Mouse (Mus musculus): ENCODE measurements at regions not wholly inside any gene's neighbourhood (a gene's known extent, or its start where the extent isn't known, plus 50 kb on each side); places are given as distances from the start of the nearest gene placed in this dataset. TPM values are rescaled to one million over a fixed set of nuclear protein-coding genes. Genes with fewer than 3 reads are reported as not detected.
"Not testable (repeated sequence)": the region's sequence is repeated elsewhere in the genome, so short reads cannot be mapped to it uniquely, and the experiment has no call there.

DNA sequence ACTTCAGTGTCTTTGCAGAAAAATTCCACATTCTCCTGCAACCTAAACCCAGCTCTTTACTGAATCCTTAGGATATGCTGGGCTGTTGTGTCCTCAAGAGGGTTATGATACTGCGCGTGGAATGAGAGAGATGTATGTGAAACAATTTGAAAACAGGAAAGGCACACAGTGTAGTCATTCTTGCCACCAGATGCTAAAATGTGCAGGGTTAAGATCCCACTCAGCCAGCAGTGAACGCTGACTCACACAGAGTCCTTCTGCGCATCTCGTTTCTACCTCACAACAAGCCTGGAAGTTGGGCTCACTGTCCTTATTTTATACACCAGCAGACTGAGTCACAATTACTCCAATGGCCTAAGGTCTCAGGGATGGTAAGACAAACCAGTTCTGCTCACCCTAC is 59.9 kb upstream of the Max start:
- peaks cover 33% of the 10 kb centered on the region for H3K27me3 ChIP-seq
- H3K9me3 ChIP-seq: no peaks in the 10 kb centered on the region
- H3K4me1 ChIP-seq: peaks cover 13% of the 10 kb centered on the region
- 74% methylated on average over 5 of the region's 5 CpGs for WGBS
- H3K9ac ChIP-seq: no peak overlapping the region
- no peaks in the 10 kb centered on the region for H3K36me3 ChIP-seq
- no peak overlapping the region for H3K4me3 ChIP-seq
- ATAC-seq (ENCODE audit: insufficient number of reproducible peaks, insufficient read depth, low FRiP score, low TSS enrichment, low read depth): no peak
- H3K27ac ChIP-seq: no peak overlapping the region
- H3K4me2 ChIP-seq: no peak overlapping the region

DNA sequence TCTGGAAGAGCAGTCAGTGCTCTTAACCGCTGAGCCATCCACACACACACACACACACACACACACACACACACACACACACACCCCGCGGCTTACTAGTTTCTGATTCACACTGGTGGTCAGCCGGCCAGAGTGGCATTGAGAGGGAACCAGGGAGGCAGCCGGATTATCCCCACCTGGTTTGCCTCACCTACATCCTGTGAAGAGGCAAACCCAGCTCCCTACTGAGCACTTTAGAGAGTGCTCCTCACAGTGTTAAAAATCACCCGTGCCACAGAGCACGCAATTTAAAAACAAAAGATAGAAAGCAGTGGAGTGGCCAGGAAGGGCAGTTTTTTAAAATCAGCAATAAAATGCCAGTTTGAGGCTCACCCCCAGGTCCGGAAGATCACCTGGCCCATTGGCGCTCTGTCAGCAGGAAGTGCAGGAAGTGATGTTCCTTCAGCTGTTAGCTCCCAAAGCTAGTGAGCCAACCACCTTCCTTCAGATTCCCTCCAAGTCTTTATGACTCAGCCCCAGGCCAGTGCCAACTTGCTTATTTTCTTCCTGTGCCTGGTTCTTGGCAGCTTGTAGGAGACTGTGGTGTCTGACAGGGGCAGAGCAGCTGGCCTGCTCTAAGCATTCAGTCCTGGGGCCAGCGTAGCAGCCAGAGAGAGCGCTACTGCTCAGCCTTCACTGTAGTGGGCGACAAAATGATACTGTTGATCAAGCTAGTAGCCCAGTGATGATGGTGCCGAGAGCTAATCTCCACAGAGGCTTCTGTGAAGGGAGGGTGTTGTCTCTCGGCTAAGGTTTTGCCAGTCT is 57.9 kb upstream of the Max start:
- Histone ChIP-seq H3K9me3 (no peaks in the 10 kb centered on the region), H3K9ac (no peak overlapping the region), H3K4me2 (no peak overlapping the region), H3K4me1 (peaks cover 13% of the 10 kb centered on the region), H3K27ac (no peak overlapping the region), H3K36me3 (no peaks in the 10 kb centered on the region), H3K27me3 (peaks cover 24% of the 10 kb centered on the region), H3K4me3 (no peak overlapping the region)
- ATAC-seq (ENCODE audit: insufficient number of reproducible peaks, insufficient read depth, low FRiP score, low TSS enrichment, low read depth): no peak
- 65% methylated on average over 14 of the region's 14 CpGs for WGBS

GRCm38 (mm10) chr12:77019148-77019547 is 57.1 kb upstream of the Max start:
- ATAC-seq (ENCODE audit: insufficient number of reproducible peaks, insufficient read depth, low FRiP score, low TSS enrichment, low read depth); H3K4me3 ChIP-seq; H3K4me2 ChIP-seq; H3K9me3 ChIP-seq; H3K36me3 ChIP-seq; H3K27ac ChIP-seq; H3K9ac ChIP-seq: not testable (repeated sequence)
- Histone ChIP-seq H3K27me3 (peaks cover 24% of the 10 kb centered on the region), H3K4me1 (peaks cover 13% of the 10 kb centered on the region)
- WGBS: 27% methylated on average over 2 of the region's 2 CpGs

GRCm38 (mm10) chr12:77018373-77018772 is 56.4 kb upstream of the Max start:
- Histone ChIP-seq H3K4me1 (peaks cover 13% of the 10 kb centered on the region), H3K9ac (no peak overlapping the region), H3K4me3 (no peak overlapping the region), H3K4me2 (no peak overlapping the region), H3K9me3 (no peaks in the 10 kb centered on the region), H3K27ac (no peak overlapping the region), H3K27me3 (peaks cover 24% of the 10 kb centered on the region), H3K36me3 (no peaks in the 10 kb centered on the region)
- ATAC-seq (ENCODE audit: insufficient number of reproducible peaks, insufficient read depth, low FRiP score, low TSS enrichment, low read depth): no peak
- whole genome bisulfite sequencing: 77% methylated on average over 6 of the region's 6 CpGs

DNA sequence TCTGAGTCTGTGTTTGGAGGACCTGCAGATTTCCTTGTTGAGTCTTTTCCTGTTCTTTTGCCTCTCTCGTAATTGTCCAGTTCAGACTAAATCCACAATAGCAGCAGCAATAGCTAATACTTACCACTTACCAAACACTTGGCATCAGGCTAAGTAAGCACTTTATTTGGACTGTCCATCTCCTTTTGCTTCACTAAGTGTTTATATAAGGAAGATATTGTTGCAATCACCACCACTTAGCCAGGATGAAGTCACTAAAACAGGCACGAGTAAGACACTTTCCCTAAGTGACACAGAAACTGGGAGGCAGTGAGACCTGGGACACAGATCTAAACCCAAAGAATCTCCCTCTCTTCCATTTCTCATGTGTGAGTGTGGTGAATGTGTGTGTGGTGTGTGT is 52.9 kb upstream of the Max start:
- Histone ChIP-seq H3K27me3 (peaks cover 3% of the 10 kb centered on the region; the same call in 1 of the 2 replicates), H3K9me3 (no peaks in the 10 kb centered on the region), H3K4me3 (no peak overlapping the region), H3K4me1 (no peaks in the 10 kb centered on the region), H3K4me2 (no peak overlapping the region), H3K9ac (no peak overlapping the region), H3K27ac (no peak overlapping the region), H3K36me3 (no peaks in the 10 kb centered on the region)
- no peak for ATAC-seq (ENCODE audit: insufficient number of reproducible peaks, insufficient read depth, low FRiP score, low TSS enrichment, low read depth)
- 82% methylated on average over 2 of the region's 2 CpGs for WGBS

Small RNA genes in the stretch of these regions (microRNA-seq; reads per million reads assigned to microRNA genes)
- gene Gm22696: not detected
